Mouse (Mus musculus): ENCODE data around the gene Sema6d. TPM values are rescaled to one million over a fixed set of nuclear protein-coding genes. Genes with fewer than 3 reads are reported as not detected.

Gene Sema6d
- polyA plus RNA-seq (2015; fragmentation: Nextera tagmentation; extraction: Ambion mirVana) = 3.4 and 4.0 TPM in 2 replicates

GRCm38 (mm10) chr2:124089813-124090230 lies at the start of gene Sema6d:
Sema6d (plus strand) TSS chr2:124089969.
- no peaks in the 10 kb centered on the region for H3K4me1 ChIP-seq (replicated peaks)
- ATAC-seq (ENCODE audit: insufficient read depth) = no peak
- H3K9me3 ChIP-seq (replicated peaks) = no peaks in the 10 kb centered on the region
- 2% methylated on average over 29 of the region's 29 CpGs for WGBS (ENCODE audit: insufficient replicate concordance)
- no peak within 1 kb of the TSS for H3K27ac ChIP-seq (replicated peaks)
- H3K4me3 ChIP-seq (replicated peaks) = peak within 1 kb of the TSS; percentile 33
- H3K36me3 ChIP-seq (replicated peaks) = no peaks in the 10 kb centered on the region
- peaks cover 30% of the 10 kb centered on the region for H3K27me3 ChIP-seq
- peak within 1 kb of the TSS; percentile 44 for H3K4me2 ChIP-seq
- no peak within 1 kb of the TSS for H3K9ac ChIP-seq

GRCm38 (mm10) chr2:124059910-124060309 lies 29.9 kb upstream of the Sema6d start:
- 63% methylated on average over 3 of the region's 3 CpGs for WGBS (ENCODE audit: insufficient replicate concordance)
- Histone ChIP-seq H3K9me3 (replicated peaks) (no peaks in the 10 kb centered on the region), H3K4me2 (no peak overlapping the region), H3K27me3 (no peaks in the 10 kb centered on the region), H3K9ac (no peak overlapping the region), H3K27ac (replicated peaks) (no peak overlapping the region), H3K4me1 (replicated peaks) (no peaks in the 10 kb centered on the region), H3K36me3 (replicated peaks) (no peaks in the 10 kb centered on the region), H3K4me3 (replicated peaks) (no peak overlapping the region)
- ATAC-seq (ENCODE audit: insufficient read depth) = no peak

GRCm38 (mm10) chr2:124068380-124068779 lies 21.4 kb upstream of the Sema6d start:
- WGBS (ENCODE audit: insufficient replicate concordance) = 64% methylated on average over 4 of the region's 4 CpGs
- H3K27ac ChIP-seq (replicated peaks) = no peak overlapping the region
- H3K27me3 ChIP-seq = no peaks in the 10 kb centered on the region
- H3K4me1 ChIP-seq (replicated peaks) = no peaks in the 10 kb centered on the region
- no peak overlapping the region for H3K9ac ChIP-seq
- H3K9me3 ChIP-seq (replicated peaks) = no peaks in the 10 kb centered on the region
- H3K4me2 ChIP-seq = no peak overlapping the region
- no peak for ATAC-seq (ENCODE audit: insufficient read depth)
- no peaks in the 10 kb centered on the region for H3K36me3 ChIP-seq (replicated peaks)
- H3K4me3 ChIP-seq (replicated peaks) = no peak overlapping the region

- H3K9me3 ChIP-seq (replicated peaks) = no peaks in the 10 kb centered on the region
- H3K36me3 ChIP-seq (replicated peaks) = no peaks in the 10 kb centered on the region
- no peak overlapping the region for H3K27ac ChIP-seq (replicated peaks)
- no peak for ATAC-seq (ENCODE audit: insufficient read depth)
- no peak overlapping the region for H3K4me2 ChIP-seq
- no peaks in the 10 kb centered on the region for H3K4me1 ChIP-seq (replicated peaks)
- no peaks in the 10 kb centered on the region for H3K27me3 ChIP-seq
- 52% methylated on average over 2 of the region's 2 CpGs for WGBS (ENCODE audit: insufficient replicate concordance)
- H3K4me3 ChIP-seq (replicated peaks) = no peak overlapping the region
- H3K9ac ChIP-seq = no peak overlapping the region
Observed at GRCm38 (mm10) chr2:124070664-124071063, 19.1 kb upstream of the Sema6d start.

GRCm38 (mm10) chr2:124071380-124071779 lies 18.4 kb upstream of the Sema6d start:
- Histone ChIP-seq H3K4me1 (replicated peaks) (no peaks in the 10 kb centered on the region), H3K4me2 (no peak overlapping the region), H3K27me3 (no peaks in the 10 kb centered on the region), H3K9me3 (replicated peaks) (no peaks in the 10 kb centered on the region), H3K36me3 (replicated peaks) (no peaks in the 10 kb centered on the region), H3K27ac (replicated peaks) (no peak overlapping the region), H3K4me3 (replicated peaks) (no peak overlapping the region), H3K9ac (no peak overlapping the region)
- 22% methylated on average over 2 of the region's 2 CpGs for WGBS (ENCODE audit: insufficient replicate concordance)
- no peak for ATAC-seq (ENCODE audit: insufficient read depth)

- no peaks in the 10 kb centered on the region for H3K4me1 ChIP-seq (replicated peaks)
- whole genome bisulfite sequencing (ENCODE audit: insufficient replicate concordance) = 2% methylated on average over 48 of the region's 49 CpGs
- H3K9ac ChIP-seq = no peak overlapping the region
- ATAC-seq (ENCODE audit: insufficient read depth) = no peak
- peak overlapping the region; percentile 33 for H3K4me3 ChIP-seq (replicated peaks)
- H3K36me3 ChIP-seq (replicated peaks) = no peaks in the 10 kb centered on the region
- H3K27ac ChIP-seq (replicated peaks) = no peak overlapping the region
- H3K9me3 ChIP-seq (replicated peaks) = no peaks in the 10 kb centered on the region
- peak overlapping the region; percentile 44 for H3K4me2 ChIP-seq
- peaks cover 30% of the 10 kb centered on the region for H3K27me3 ChIP-seq
Observed at GRCm38 (mm10) chr2:124090231-124091141, 717 bp downstream of the Sema6d start.

- Histone ChIP-seq H3K4me1 (replicated peaks) (no peaks in the 10 kb centered on the region), H3K36me3 (replicated peaks) (no peaks in the 10 kb centered on the region), H3K9me3 (replicated peaks) (no peaks in the 10 kb centered on the region), H3K27ac (replicated peaks) (no peak overlapping the region), H3K4me2 (no peak overlapping the region), H3K27me3 (no peaks in the 10 kb centered on the region), H3K4me3 (replicated peaks) (no peak overlapping the region), H3K9ac (no peak overlapping the region)
- WGBS (ENCODE audit: insufficient replicate concordance) = 44% methylated on average over 1 of the region's 1 CpGs
- ATAC-seq (ENCODE audit: insufficient read depth) = no peak
Observed at GRCm38 (mm10) chr2:124099697-124100096, 9.9 kb downstream of the Sema6d start.

- no peaks in the 10 kb centered on the region for H3K27me3 ChIP-seq
- ATAC-seq (ENCODE audit: insufficient read depth) = no peak
- no peak overlapping the region for H3K9ac ChIP-seq
- H3K36me3 ChIP-seq (replicated peaks) = no peaks in the 10 kb centered on the region
- H3K4me1 ChIP-seq (replicated peaks) = no peaks in the 10 kb centered on the region
- H3K9me3 ChIP-seq (replicated peaks) = no peaks in the 10 kb centered on the region
- H3K4me3 ChIP-seq (replicated peaks) = no peak overlapping the region
- 27% methylated on average over 9 of the region's 9 CpGs for WGBS (ENCODE audit: insufficient replicate concordance)
- no peak overlapping the region for H3K4me2 ChIP-seq
- no peak overlapping the region for H3K27ac ChIP-seq (replicated peaks)
Observed at GRCm38 (mm10) chr2:124100486-124101200, 10.9 kb downstream of the Sema6d start.

GRCm38 (mm10) chr2:124101201-124101517 lies 11.4 kb downstream of the Sema6d start:
- Histone ChIP-seq H3K4me1 (replicated peaks) (no peaks in the 10 kb centered on the region), H3K27me3 (no peaks in the 10 kb centered on the region), H3K4me3 (replicated peaks) (no peak overlapping the region), H3K4me2 (no peak overlapping the region), H3K9me3 (replicated peaks) (no peaks in the 10 kb centered on the region), H3K27ac (replicated peaks) (no peak overlapping the region), H3K36me3 (replicated peaks) (no peaks in the 10 kb centered on the region), H3K9ac (no peak overlapping the region)
- no peak for ATAC-seq (ENCODE audit: insufficient read depth)

GRCm38 (mm10) chr2:124101580-124101979 lies 11.8 kb downstream of the Sema6d start:
- H3K4me3 ChIP-seq (replicated peaks) = no peak overlapping the region
- WGBS (ENCODE audit: insufficient replicate concordance) = 68% methylated on average over 5 of the region's 5 CpGs
- H3K4me2 ChIP-seq = no peak overlapping the region
- ATAC-seq (ENCODE audit: insufficient read depth) = no peak
- no peaks in the 10 kb centered on the region for H3K9me3 ChIP-seq (replicated peaks)
- H3K9ac ChIP-seq = no peak overlapping the region
- no peak overlapping the region for H3K27ac ChIP-seq (replicated peaks)
- H3K27me3 ChIP-seq = no peaks in the 10 kb centered on the region
- no peaks in the 10 kb centered on the region for H3K4me1 ChIP-seq (replicated peaks)
- H3K36me3 ChIP-seq (replicated peaks) = no peaks in the 10 kb centered on the region

- no peaks in the 10 kb centered on the region for H3K9me3 ChIP-seq (replicated peaks)
- no peaks in the 10 kb centered on the region for H3K27me3 ChIP-seq
- ATAC-seq (ENCODE audit: insufficient read depth) = no peak
- H3K36me3 ChIP-seq (replicated peaks) = no peaks in the 10 kb centered on the region
- H3K4me2 ChIP-seq = no peak overlapping the region
- H3K4me1 ChIP-seq (replicated peaks) = no peaks in the 10 kb centered on the region
- no peak overlapping the region for H3K9ac ChIP-seq
- no peak overlapping the region for H3K27ac ChIP-seq (replicated peaks)
- H3K4me3 ChIP-seq (replicated peaks) = no peak overlapping the region
Observed at GRCm38 (mm10) chr2:124103277-124103676, 13.5 kb downstream of the Sema6d start.
